Mouse (Mus musculus): ENCODE results near the gene Rpl7l1.

DNA sequence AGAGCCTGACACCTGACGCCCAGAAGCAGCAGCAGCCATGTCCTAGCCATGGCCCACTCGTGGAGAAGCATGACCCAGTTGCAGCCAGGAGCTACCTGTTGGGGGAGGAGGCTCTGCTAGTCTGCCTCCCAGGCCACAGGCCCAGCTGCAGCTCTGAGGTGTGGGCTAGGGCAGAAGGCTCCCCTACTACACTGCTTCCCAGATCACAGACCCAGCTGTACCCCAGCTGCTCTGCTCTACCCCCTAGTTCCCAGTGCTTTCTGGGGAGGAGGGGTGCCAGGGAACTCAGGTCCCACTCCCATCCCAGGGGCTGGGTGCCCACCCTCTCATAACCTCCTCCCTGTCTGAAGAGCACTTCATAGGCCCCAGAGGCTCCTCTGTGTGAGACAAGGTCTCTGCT, 18.9 kb downstream of the Rpl7l1 start, which contains the start of gene Ptcra:
- TF ChIP-seq EP300 (IDR thresholded peaks at IDR 0.05) (no peak), CTCF (IDR thresholded peaks at IDR 0.05) (no peak)
